Mouse (Mus musculus) hindbrain, postnatal 0 days (tissue): Measurements from ENCODE around the gene Nectin4. TPM values are rescaled to one million over a fixed set of nuclear protein-coding genes. Genes with fewer than 3 reads are reported as not detected.

Experiments used
- ATAC-seq: fragments of 200-750 bp; cut with Nextera tagmentation; 2 replicates; pipeline ENCODE4 v1.8.0; 2017; ENCODE audit warnings: mild to moderate bottlenecking, moderate TSS enrichment, moderate library complexity
- DNase-seq: peaks from one replicate; pipeline ENCODE4 v3.0.0-alpha.2; 2015; ENCODE audit warnings: low spot score
- H3K27ac ChIP-seq: fragments of 300-500 bp; sonication (generic); 2 replicates; pipeline ENCODE4 v1.5.1; 2014; ENCODE audit warnings: mild to moderate bottlenecking
- H3K27me3 ChIP-seq: fragments of 300-500 bp; sonication (generic); 2 replicates; pipeline ENCODE4 v1.6.1; 2014; ENCODE audit warnings: low read length, mixed read lengths; ENCODE audit not compliant: insufficient read depth
- H3K36me3 ChIP-seq: fragments of 300-500 bp; sonication (generic); 2 replicates; pipeline ENCODE4 v1.6.1; 2014; ENCODE audit warnings: low read length, mixed read lengths; ENCODE audit not compliant: insufficient read depth
- H3K4me1 ChIP-seq: fragments of 300-500 bp; sonication (generic); 2 replicates; pipeline ENCODE4 v1.6.1; 2014; ENCODE audit warnings: antibody characterized with exemption, low read length, mixed read lengths; ENCODE audit not compliant: insufficient read depth
- H3K4me2 ChIP-seq: fragments of 300-500 bp; sonication (generic); 2 replicates; pipeline ENCODE4 v1.6.1; 2014; ENCODE audit warnings: low read depth, mild to moderate bottlenecking, low read length, moderate library complexity, mixed read lengths
- H3K4me3 ChIP-seq: fragments of 300-500 bp; sonication (generic); 2 replicates; pipeline ENCODE4 v1.5.1; 2014; ENCODE audit warnings: low read length
- H3K9ac ChIP-seq: fragments of 300-500 bp; sonication (generic); replicated peaks from 2 replicates; pipeline ENCODE4 v1.6.1; 2014; ENCODE audit warnings: mild to moderate bottlenecking, low read length, moderate library complexity, mixed read lengths
- H3K9me3 ChIP-seq: fragments of 300-500 bp; sonication (generic); 2 replicates; pipeline ENCODE4 v1.6.1; 2016; ENCODE audit warnings: low read length, mixed read lengths
- CTCF ChIP-seq: IDR thresholded peaks from 2 replicates; pipeline ENCODE4 v1.5.1; 2016; ENCODE audit warnings: antibody characterized with exemption, control low read depth, low read depth
- WGBS: fragments of 180-500 bp; shearing (Covaris S2); extraction: QIAGEN DNeasy Blood & Tissue Kit; methylation state at CpG from one replicate; pipeline ENCODE4 v1.1.7; 2014; 5-methylcytosine and 5-hydroxymethylcytosine counted together
- polyA plus RNA-seq: library from polyadenylated mRNA; unstranded; fragments of >200 nt; fragmentation: Nextera tagmentation; extraction: Ambion mirVana; gene quantifications from 2 replicates; pipeline ENCODE4 v1.2.1, GENCODE M21; 2015
- total RNA-seq: library from RNA; depleted of rRNA; stranded (reverse); fragments of >200 nt; gene quantifications from 2 replicates; pipeline ENCODE4 v1.2.3, GENCODE M21; 2014

Nectin4 gene
- total and polyA plus RNA-seq, 2 experiments from 2014 or later: 2.8 to 4.9 TPM

DNA sequence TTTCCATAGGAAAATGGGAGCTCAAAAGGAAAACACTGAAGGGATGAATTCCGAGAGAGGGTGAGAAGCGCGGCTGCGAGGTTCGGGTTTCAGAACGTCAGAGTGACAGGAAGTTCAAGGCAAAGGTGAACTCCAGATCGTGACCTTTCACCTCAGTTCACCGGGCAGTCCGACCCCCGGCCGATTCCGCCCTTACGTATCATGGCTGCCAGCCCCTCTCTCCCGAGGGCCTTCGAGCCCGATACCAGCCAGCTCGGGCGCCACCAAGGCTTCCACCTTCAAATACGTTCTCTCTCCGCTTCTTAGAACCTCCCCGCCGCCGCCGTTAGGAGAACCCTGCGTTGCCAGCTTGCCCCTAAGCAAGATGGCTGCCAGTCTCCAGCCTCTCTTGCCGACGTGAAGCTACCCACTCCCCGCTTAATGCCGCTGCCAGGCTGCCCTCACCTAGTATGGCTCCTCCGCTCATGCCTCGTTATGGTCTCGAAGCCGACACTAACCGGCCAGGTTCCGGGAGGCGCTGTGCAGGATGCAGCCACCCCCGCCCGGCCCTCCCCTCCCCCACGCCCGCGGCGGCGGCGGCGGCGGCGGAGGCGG is 41.0 kb upstream of the Nectin4 start, which contains the start of gene Dedd:
Dedd (plus strand) TSS at position 307 of the 594 bp plus-strand sequence.
- no peak; the same call in 1 of the 2 replicates for TF ChIP-seq CTCF
- Histone ChIP-seq H3K4me1 (peaks cover 14% of the 10 kb centered on the region; the same call in 1 of the 2 replicates), H3K36me3 (no peaks in the 10 kb centered on the region), H3K4me3 (peak within 1 kb of the TSS; percentile 89), H3K27me3 (no peaks in the 10 kb centered on the region), H3K4me2 (peak within 1 kb of the TSS; percentile 77), H3K9ac (peak within 1 kb of the TSS; percentile 93), H3K27ac (peak within 1 kb of the TSS; percentile 99), H3K9me3 (no peaks in the 10 kb centered on the region)
- WGBS: under 1% methylated on average over 43 of the region's 48 CpGs
- DNase-seq (peak; percentile 97), ATAC-seq (peak; percentile 96)

DNA sequence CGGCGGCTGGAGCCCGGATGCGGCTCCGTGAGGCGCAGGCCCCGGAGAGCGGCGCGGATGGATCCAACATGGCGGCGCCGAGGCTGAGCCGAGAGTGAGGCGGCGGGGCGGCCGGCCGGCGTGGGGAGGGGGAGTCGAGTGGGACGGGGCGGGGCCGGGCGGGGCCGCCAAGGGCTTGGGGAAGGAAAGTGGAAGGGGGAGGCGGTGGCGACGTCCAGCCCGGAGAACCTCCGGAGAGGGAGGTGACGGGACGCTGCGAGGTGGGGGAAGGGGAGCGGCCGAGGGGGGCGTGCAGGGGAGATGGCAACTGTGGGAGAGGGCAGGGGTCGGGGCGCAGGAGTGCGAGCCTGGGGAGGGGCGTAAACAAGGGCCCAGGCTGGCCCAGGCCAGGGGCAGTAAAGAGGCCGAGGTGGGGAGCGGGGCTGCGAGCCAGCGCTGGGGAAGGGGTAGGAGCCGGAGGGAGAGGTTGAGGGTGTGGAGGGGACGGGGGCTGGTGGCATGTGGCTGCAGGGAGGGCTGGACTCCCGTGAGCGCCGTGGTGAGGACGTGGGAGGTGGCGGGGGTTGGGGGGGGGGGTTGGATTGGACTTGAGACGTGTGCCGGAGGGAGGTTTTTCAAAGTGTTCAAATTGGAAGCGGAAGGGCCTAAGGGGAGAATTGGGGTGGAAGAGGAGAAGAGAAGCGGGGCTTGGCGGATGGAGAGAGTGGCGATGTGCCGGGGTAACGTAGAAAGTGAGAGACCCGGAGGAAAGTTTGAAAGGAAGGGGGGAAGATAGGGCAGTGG is 40.3 kb upstream of the Nectin4 start:
- peak; percentile 46 for DNase-seq
- H3K4me1 ChIP-seq: peaks cover 14% of the 10 kb centered on the region; the same call in 1 of the 2 replicates
- peak overlapping the region; percentile 99 for H3K27ac ChIP-seq

DNA sequence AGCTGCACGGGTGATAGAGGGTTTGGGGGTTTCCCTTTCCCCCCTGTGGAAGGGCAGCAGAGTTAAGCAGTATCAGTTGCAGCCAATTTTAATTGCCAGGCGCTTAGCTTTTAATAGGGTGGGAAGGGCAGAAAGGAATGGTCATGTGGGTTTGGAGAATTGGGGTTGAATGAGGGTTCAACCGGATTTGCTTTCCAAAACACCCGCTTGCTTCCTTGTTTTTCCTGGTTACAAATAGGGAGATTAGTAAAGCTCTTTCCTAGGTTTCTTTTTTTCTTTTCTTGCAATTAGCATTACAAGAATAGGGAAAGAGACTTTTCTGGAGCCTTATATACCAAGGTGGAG is 39.7 kb upstream of the Nectin4 start:
- Histone ChIP-seq H3K4me1 (peaks cover 14% of the 10 kb centered on the region; the same call in 1 of the 2 replicates), H3K4me3 (peak overlapping the region; percentile 89), H3K9ac (peak overlapping the region; percentile 93), H3K4me2 (peak overlapping the region; percentile 77), H3K27ac (peak overlapping the region; percentile 99), H3K27me3 (no peaks in the 10 kb centered on the region), H3K36me3 (no peaks in the 10 kb centered on the region), H3K9me3 (no peaks in the 10 kb centered on the region)
- 1% methylated on average over 4 of the region's 4 CpGs for WGBS
- TF ChIP-seq CTCF: no peak
- DNase-seq (peak; percentile 13), ATAC-seq (no peak)

More for the DNA sequence above, 40.3 kb upstream of the Nectin4 start:
- Histone ChIP-seq H3K9me3 (no peaks in the 10 kb centered on the region), H3K27me3 (no peaks in the 10 kb centered on the region), H3K36me3 (no peaks in the 10 kb centered on the region), H3K9ac (peak overlapping the region; percentile 93), H3K4me3 (peak overlapping the region; percentile 89), H3K4me2 (peak overlapping the region; percentile 77)
- 1% methylated on average over 47 of the region's 61 CpGs for WGBS
- ATAC-seq: peak; percentile 89
- TF ChIP-seq CTCF: no peak

DNA sequence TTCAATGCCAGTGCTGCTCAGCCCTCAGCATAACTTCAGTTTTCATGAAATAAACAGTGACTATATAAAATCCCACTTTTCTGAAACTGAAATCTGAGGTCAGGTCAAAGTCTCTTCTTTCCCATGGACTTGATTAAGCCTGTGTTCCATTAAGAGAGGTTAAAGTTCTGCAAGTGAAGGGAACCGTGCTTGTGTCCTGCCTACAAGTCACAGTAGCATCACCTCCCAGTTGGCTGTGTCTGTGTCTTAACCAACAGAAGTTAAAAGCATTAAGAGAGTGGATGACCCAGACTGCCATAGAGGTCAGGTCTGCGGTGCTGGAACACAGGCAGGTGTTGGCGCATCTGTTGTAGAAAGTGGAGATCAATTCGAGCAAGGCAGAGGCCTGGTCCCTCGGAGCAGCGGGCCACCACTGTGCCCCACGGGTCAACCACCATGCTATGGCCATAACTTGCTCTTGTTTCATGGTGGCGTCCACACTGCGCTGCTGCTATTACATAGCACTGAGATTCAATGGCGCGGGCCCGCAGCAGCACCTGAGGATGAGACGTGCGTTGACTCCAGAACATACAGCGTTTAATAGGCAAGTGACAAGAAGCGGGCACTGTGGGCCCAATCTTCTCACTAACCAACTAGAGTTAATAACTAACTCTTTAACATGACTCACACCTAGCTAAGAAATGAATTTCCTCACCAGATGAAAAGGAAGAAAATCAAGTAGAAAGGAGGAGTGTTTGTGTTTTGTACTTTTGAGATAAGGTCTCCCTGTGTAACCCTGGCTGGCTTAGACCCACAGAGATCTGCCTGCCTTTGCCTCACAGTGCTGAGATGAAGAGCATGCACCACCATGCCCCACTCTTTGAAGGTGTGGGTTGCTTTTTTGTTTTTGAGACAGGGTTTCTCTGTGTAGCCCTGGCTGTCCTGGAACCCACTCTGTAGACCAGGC is 27.4 kb upstream of the Nectin4 start:
- Histone ChIP-seq H3K27me3 (no peaks in the 10 kb centered on the region), H3K9ac (no peak overlapping the region), H3K4me2 (no peak overlapping the region), H3K36me3 (peaks cover 51% of the 10 kb centered on the region), H3K4me3 (no peak overlapping the region), H3K9me3 (0 out of 2 replicates have a peak, but pooled peaks cover 5% of the 10 kb centered on the region), H3K27ac (no peak overlapping the region), H3K4me1 (no peaks in the 10 kb centered on the region)
- ATAC-seq: no peak
- WGBS: 95% methylated on average over 16 of the region's 16 CpGs
- DNase-seq: no peak
- no peak for TF ChIP-seq CTCF

DNA sequence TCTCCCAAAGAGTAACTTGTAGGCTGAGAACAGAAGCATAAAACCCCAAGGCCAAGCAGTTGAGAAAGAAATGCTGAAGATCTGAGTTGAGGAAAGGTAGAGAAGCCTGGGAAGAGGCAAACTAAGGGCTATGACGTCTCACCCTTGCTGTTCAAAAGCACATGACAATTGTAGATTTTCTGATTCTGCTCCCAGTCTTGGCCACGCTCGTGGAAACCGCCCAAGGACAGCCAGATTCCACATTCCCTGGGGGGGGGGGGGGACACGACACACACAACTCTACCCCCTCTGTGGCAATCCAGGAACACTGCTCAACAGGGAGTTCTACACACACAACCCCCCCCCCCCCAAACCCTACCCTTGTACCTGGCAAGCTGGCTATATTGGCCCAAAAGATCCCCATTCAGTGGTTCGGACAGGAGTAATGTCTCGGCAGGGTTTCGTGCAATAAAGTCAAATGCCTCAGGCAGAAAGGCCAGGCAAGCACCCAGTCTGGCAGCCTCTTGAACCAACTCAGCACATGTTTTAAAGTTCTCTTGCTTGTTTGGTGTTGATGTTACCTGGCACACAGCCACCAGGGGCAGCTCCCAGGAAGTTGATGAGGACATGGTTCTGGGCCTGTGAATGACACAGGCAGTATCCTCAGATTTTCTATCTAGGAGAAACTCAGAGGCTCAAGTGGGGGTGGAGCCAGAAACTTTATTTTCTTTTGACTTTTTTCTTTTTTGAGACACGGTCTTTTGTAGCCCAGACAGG is 25.8 kb upstream of the Nectin4 start:
- Histone ChIP-seq H3K27me3 (no peaks in the 10 kb centered on the region), H3K9ac (no peak overlapping the region), H3K27ac (no peak overlapping the region), H3K9me3 (0 out of 2 replicates have a peak, but pooled peaks cover 5% of the 10 kb centered on the region), H3K36me3 (peaks cover 36% of the 10 kb centered on the region; the same call in 1 of the 2 replicates), H3K4me2 (peak overlapping the region; percentile 90), H3K4me3 (peak overlapping the region; percentile 92; the same call in 1 of the 2 replicates), H3K4me1 (no peaks in the 10 kb centered on the region)
- ATAC-seq (no peak), DNase-seq (no peak)
- no peak for TF ChIP-seq CTCF
- 80% methylated on average over 9 of the region's 9 CpGs for WGBS

DNA sequence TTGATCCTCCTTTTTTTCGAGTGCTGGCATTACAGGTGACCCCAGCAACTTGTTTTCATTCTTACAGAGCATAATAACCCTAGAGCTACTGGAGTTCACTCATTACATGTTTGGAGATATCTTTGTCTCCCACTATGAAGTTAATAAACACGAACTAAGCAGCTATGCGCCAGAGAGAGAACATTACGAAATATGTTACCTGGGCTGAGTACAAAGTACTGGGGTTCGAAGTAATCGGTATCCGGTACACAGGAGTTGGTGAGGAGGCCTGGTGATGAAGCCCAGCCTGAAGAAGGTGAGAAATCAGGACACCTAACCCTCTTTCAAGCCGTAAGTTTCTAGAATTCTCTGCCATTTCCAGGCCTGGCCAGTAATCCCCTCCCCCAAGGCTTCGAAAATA is 25.2 kb upstream of the Nectin4 start:
- peak overlapping the region; percentile 90 for H3K4me2 ChIP-seq
- H3K9ac ChIP-seq: peak overlapping the region; percentile 80
- peak overlapping the region; percentile 78; the same call in 1 of the 2 replicates for H3K27ac ChIP-seq
- TF ChIP-seq CTCF: no peak
- H3K36me3 ChIP-seq: peaks cover 30% of the 10 kb centered on the region; the same call in 1 of the 2 replicates
- no peaks in the 10 kb centered on the region for H3K27me3 ChIP-seq
- 80% methylated on average over 9 of the region's 9 CpGs for WGBS
- DNase-seq (no peak), ATAC-seq (no peak)
- H3K4me3 ChIP-seq: peak overlapping the region; percentile 92
- H3K9me3 ChIP-seq: 0 out of 2 replicates have a peak, but pooled peaks cover 5% of the 10 kb centered on the region
- no peaks in the 10 kb centered on the region for H3K4me1 ChIP-seq
